Comparison of ENCODE assay signal across 9 mouse cellular contexts in genomic region chr4:94900744-94901143, GRCm38 (mm10). TPM values are rescaled to one million over a fixed set of nuclear protein-coding genes. Genes with fewer than 3 reads are reported as not detected.
DNase-seq lines count a peak whose midpoint lies in the region; ATAC-seq and TF ChIP-seq lines count a peak whose summit lies in the region.
"Had no signal": no experiment of that assay in that cellular context is flagged by ENCODE, and none has a peak within 500 bp of the region (broad histone marks: within the 10 kb centered on the region; RNA-seq: fewer than 3 reads in every experiment).

No protein-coding gene starts in this region.

- H3K4me2 ChIP-seq in midbrain, postnatal 0 days (ENCODE audit: low read depth, low read length, poor library complexity, severe bottlenecking) = no peak overlapping the region
- H3K4me2 ChIP-seq in midbrain, embryonic 13.5 days (replicated peaks) = no peak overlapping the region
- no peak overlapping the region for H3K4me2 ChIP-seq in hindbrain, embryonic 16.5 days (ENCODE audit: low read length)

- no peak overlapping the region for H3K4me3 ChIP-seq in midbrain, postnatal 0 days (ENCODE audit: low read depth, low read length)
- no peak overlapping the region for H3K4me3 ChIP-seq in midbrain, embryonic 13.5 days (replicated peaks)
- no peak overlapping the region for H3K4me3 ChIP-seq in hindbrain, embryonic 16.5 days (ENCODE audit: low read length)

- WGBS in midbrain, postnatal 0 days = 33% methylated on average over 2 of the region's 2 CpGs
- 32% methylated on average over 2 of the region's 2 CpGs for WGBS in midbrain, embryonic 13.5 days
- 21% methylated on average over 2 of the region's 2 CpGs for WGBS in hindbrain, embryonic 16.5 days

- H3K9ac ChIP-seq in midbrain, postnatal 0 days (replicated peaks; ENCODE audit: low read length, poor library complexity, severe bottlenecking) = no peak overlapping the region
- H3K9ac ChIP-seq in midbrain, embryonic 13.5 days (replicated peaks) = no peak overlapping the region
- no peak overlapping the region for H3K9ac ChIP-seq in hindbrain, embryonic 16.5 days (ENCODE audit: low read depth, low read length)

- no peaks in the 10 kb centered on the region for H3K4me1 ChIP-seq in midbrain, postnatal 0 days (ENCODE audit: insufficient read depth, low read length)
- H3K4me1 ChIP-seq in midbrain, embryonic 13.5 days (replicated peaks) = no peaks in the 10 kb centered on the region
- no peaks in the 10 kb centered on the region for H3K4me1 ChIP-seq in hindbrain, embryonic 16.5 days (ENCODE audit: control insufficient read depth, insufficient read depth, low read depth, low read length)

- no peaks in the 10 kb centered on the region; the same call in 1 of the 2 replicates for H3K36me3 ChIP-seq in midbrain, postnatal 0 days (ENCODE audit: insufficient read depth, low read length)
- no peaks in the 10 kb centered on the region for H3K36me3 ChIP-seq in midbrain, embryonic 13.5 days
- H3K36me3 ChIP-seq in hindbrain, embryonic 16.5 days (ENCODE audit: control insufficient read depth, insufficient read depth, low read length) = no peaks in the 10 kb centered on the region

- peak; percentile 70; the same call in 1 of the 2 replicates for ATAC-seq in frontal cortex, adult (ENCODE audit: low TSS enrichment)
- ATAC-seq in midbrain, postnatal 0 days (ENCODE audit: low FRiP score) = 0 out of 2 replicates have a peak, but pooled peaks have one; percentile 10
- no peak for ATAC-seq in midbrain, embryonic 13.5 days
- ATAC-seq in hindbrain, embryonic 16.5 days = no peak

- no peaks in the 10 kb centered on the region for H3K27me3 ChIP-seq in midbrain, postnatal 0 days (ENCODE audit: insufficient read depth, low read length)
- H3K27me3 ChIP-seq in midbrain, embryonic 13.5 days = no peaks in the 10 kb centered on the region
- no peaks in the 10 kb centered on the region for H3K27me3 ChIP-seq in hindbrain, embryonic 16.5 days (replicated peaks; ENCODE audit: control insufficient read depth, insufficient read depth, low read length)

- no peak overlapping the region for H3K27ac ChIP-seq in midbrain, postnatal 0 days (ENCODE audit: low read depth, low read length)
- no peak overlapping the region for H3K27ac ChIP-seq in midbrain, embryonic 13.5 days
- H3K27ac ChIP-seq in hindbrain, embryonic 16.5 days (ENCODE audit: low read depth, low read length) = no peak overlapping the region
- H3K27ac ChIP-seq: macrophage had no signal

- TF ChIP-seq CTCF in midbrain, postnatal 0 days (IDR thresholded peaks at IDR 0.05) = peak; percentile 66

- DNase-seq in frontal cortex, postnatal 10 days (ENCODE audit: low spot score in 2 of 2) = no peak
- peak; percentile 58 for DNase-seq in midbrain, postnatal 0 days (ENCODE audit: low spot score)
- peak; percentile 31 for DNase-seq in forelimb bud, embryonic 11.5 days (ENCODE audit: low read depth, low spot score)
- DNase-seq in retina, postnatal 1 day = peak; percentile 24
- no peak for DNase-seq in left cerebral cortex, adult 8-10 months (ENCODE audit: low spot score in 2 of 2)

- no peaks in the 10 kb centered on the region for H3K9me3 ChIP-seq in midbrain, postnatal 0 days (ENCODE audit: low read length)
- H3K9me3 ChIP-seq in midbrain, embryonic 13.5 days = no peaks in the 10 kb centered on the region
- no peaks in the 10 kb centered on the region for H3K9me3 ChIP-seq in hindbrain, embryonic 16.5 days (ENCODE audit: control insufficient read depth, low read length)

RNA-seq across cellular contexts. Expression of gene Eqtn, which starts 27.9 kb away (rescaled TPM):
- not detected in 2 replicates for total RNA-seq in midbrain, postnatal 0 days (2014; rRNA removed)
- polyA plus RNA-seq in midbrain, postnatal 0 days (2015; fragmentation: Nextera tagmentation; extraction: Ambion mirVana) = 0.32 and 0.34 TPM in 2 replicates
- polyA plus RNA-seq in midbrain, embryonic 13.5 days (2015; fragmentation: Nextera tagmentation; extraction: Ambion mirVana) = not detected in 2 replicates
- total RNA-seq in left cerebral cortex, adult 8-10 months (2022) = 1 to 10 TPM in 2 of 4 experiments, under 1 TPM in 2; 0.56 to 1.8 (median 1.0) TPM
- polyA plus RNA-seq in hindbrain, embryonic 16.5 days (2015; fragmentation: Nextera tagmentation; extraction: Ambion mirVana) = 0.15 and 0.19 TPM in 2 replicates

Comparison
In these comparisons a context has a peak if more than half of its experiments do, and no peak if none do; other contexts are left out.
1. ATAC-seq: peak in frontal cortex, adult (single experiment) and midbrain, postnatal 0 days (single experiment); none in midbrain, embryonic 13.5 days (single experiment) and hindbrain, embryonic 16.5 days (single experiment).
2. DNase-seq: peak in midbrain, postnatal 0 days (single experiment), forelimb bud, embryonic 11.5 days (single experiment) and retina, postnatal 1 day (single experiment); none in frontal cortex, postnatal 10 days (0 of 2) and left cerebral cortex, adult 8-10 months (0 of 2).